Mouse (Mus musculus) common myeloid progenitor, adult 5-6 weeks (primary cell): ENCODE data around the gene Akr1c12. TPM values are rescaled to one million over a fixed set of nuclear protein-coding genes. Genes with fewer than 3 reads are reported as not detected.

Source experiments
- total RNA-seq: library from RNA; stranded (forward); fragments of 200-1000, 187-1606 nt; gene quantifications from 2 replicates; pipeline ENCODE4 v1.2.3, GENCODE M21; 2017

Akr1c12 gene
- total RNA-seq, 1 experiment from 2014 or later, result 3.9 TPM

Other genes with a start within 250 kb of the Akr1c12 start
- gene Akr1c14, start 230.4 kb downstream of the Akr1c12 start, total RNA-seq, result not detected in 2 replicates
- gene Akr1c18, start 128.8 kb downstream of the Akr1c12 start, total RNA-seq, result not detected in 2 replicates
- 37.3 and 50.4 TPM in 2 replicates for gene Akr1c13, start 88.3 kb downstream of the Akr1c12 start, total RNA-seq
- gene Akr1c19, start 50.7 kb downstream of the Akr1c12 start, total RNA-seq, result not detected in 2 replicates
- not detected in 2 replicates for gene Akr1c6, start 154.9 kb upstream of the Akr1c12 start, total RNA-seq
- not detected in 2 replicates for gene Akr1c20, start 243.9 kb upstream of the Akr1c12 start, total RNA-seq